Mouse (Mus musculus) olfactory bulb, adult 2 months (tissue): ENCODE measurements around the gene Stat2.

Source experiments
- CTCF ChIP-seq: fragments of 200-500 bp; IDR thresholded peaks from 2 replicates; pipeline ENCODE4 v1.5.1; 2012; ENCODE audit warnings: low read depth, mild to moderate bottlenecking, low read length, moderate library complexity; ENCODE audit not compliant: insufficient read depth
- POLR2A ChIP-seq: fragments of 200-500 bp; IDR thresholded peaks from 2 replicates; pipeline ENCODE4 v1.6.1; 2012; ENCODE audit warnings: mild to moderate bottlenecking, low read depth, low read length, moderate library complexity; ENCODE audit not compliant: insufficient read depth

GRCm38 (mm10) chr10:128269206-128269910 is 1.0 kb upstream of the Stat2 start:
- TF ChIP-seq POLR2A (no peak), CTCF (no peak)
